In genomic region chr11:18437834-18438611, GRCm38 (mm10) we compare ENCODE assay signal across 9 mouse cellular contexts.
DNase-seq lines count a peak whose midpoint lies in the region.
"Had no signal": no experiment of that assay in that cellular context is flagged by ENCODE, and none has a peak within 500 bp of the region (broad histone marks: within the 10 kb centered on the region; RNA-seq: fewer than 3 reads in every experiment).

No protein-coding gene starts in this region.

- peak; percentile 84 for DNase-seq in heart, adult 11 months
- DNase-seq in heart, adult 9 months (ENCODE audit: low spot score in 2 of 2): no peak
- peak; percentile 46 to 55 for DNase-seq in right cerebral cortex, postnatal 10 days (ENCODE audit: low spot score in 2 of 2)
- DNase-seq in right cerebral cortex, postnatal 25 days: no peak
- peak; percentile 46 for DNase-seq in embryo, embryonic 11 days
- peak; percentile 10 for DNase-seq in ovary, postnatal 36 days (ENCODE audit: low spot score)
- no peak for DNase-seq in c-Kit-positive CD71-positive TER-119-positive erythroid progenitor cells, embryonic 14.5 days (ENCODE audit: low spot score)
- DNase-seq in spleen, postnatal 10 days (ENCODE audit: low spot score in 2 of 2): no peak
- DNase-seq: gastrocnemius, postnatal 14 days had no signal

Comparison
In these comparisons a context has a peak if more than half of its experiments do, and no peak if none do; other contexts are left out.
1. DNase-seq: peak in heart, adult 11 months (single experiment), right cerebral cortex, postnatal 10 days (2 of 2), embryo, embryonic 11 days (single experiment) and ovary, postnatal 36 days (single experiment); none in heart, adult 9 months (0 of 2), right cerebral cortex, postnatal 25 days (single experiment), c-Kit-positive CD71-positive TER-119-positive erythroid progenitor cells, embryonic 14.5 days (single experiment) and spleen, postnatal 10 days (0 of 2).